Mouse (Mus musculus) bone marrow, adult 2 months (tissue): ENCODE measurements at regions not wholly inside any gene's neighbourhood (a gene's known extent, or its start where the extent isn't known, plus 50 kb on each side); places are given as distances from the start of the nearest gene placed in this dataset.

Experiments
- CTCF ChIP-seq: fragments of 200-500 bp; IDR thresholded peaks from 2 replicates; pipeline ENCODE4 v1.5.1; 2011; ENCODE audit warnings: low read length, control low read depth; ENCODE audit not compliant: control insufficient read depth, insufficient read depth
- POLR2A ChIP-seq: fragments of 200-500 bp; IDR thresholded peaks from 2 replicates; pipeline ENCODE4 v1.6.1; 2011; ENCODE audit warnings: low read depth, mild to moderate bottlenecking, control low read depth, low read length, borderline replicate concordance; ENCODE audit not compliant: control insufficient read depth

DNA sequence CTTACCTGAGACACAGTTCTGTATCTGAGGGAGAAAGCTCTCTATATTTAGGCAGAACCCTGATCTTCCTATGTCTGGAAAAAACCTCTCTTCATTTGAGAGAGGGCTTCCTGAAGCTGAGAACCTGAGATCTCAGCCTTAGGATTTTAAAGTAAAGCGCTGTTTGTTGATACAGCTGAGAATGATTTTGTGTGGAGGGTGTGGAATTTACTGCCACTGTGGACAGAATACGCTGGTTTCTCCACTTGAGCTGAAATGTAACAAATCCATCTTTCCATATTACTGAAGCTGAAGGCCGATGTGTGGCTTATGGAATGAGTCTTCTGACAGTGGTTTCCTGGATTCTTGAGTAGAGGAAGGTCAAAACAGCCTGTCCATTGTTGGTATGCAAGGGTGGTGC, 225.2 kb upstream of the Thbs1 start:
- TF ChIP-seq CTCF (no peak), POLR2A (no peak)
